Mouse (Mus musculus): ENCODE measurements around the gene Gm11568. TPM values are rescaled to one million over a fixed set of nuclear protein-coding genes. Genes with fewer than 3 reads are reported as not detected.
"Not testable (repeated sequence)": the region's sequence is repeated elsewhere in the genome, so short reads cannot be mapped to it uniquely, and the experiment has no call there.

The Gm11568 gene
- total RNA-seq (2021), result not detected
- long read RNA-seq, experiment 1, result 0 reads
- long read RNA-seq, experiment 2, result 0 reads

GRCm38 (mm10) chr11:99857617-99858016 lies at the start of gene Gm11568:
TSS of gene Gm11568 (plus strand) at chr11:99857917.
- no peak for DNase-seq

GRCm38 (mm10) chr11:99809792-99810191 lies 47.9 kb upstream of the Gm11568 start, which contains the start of gene Krtap4-13:
TSS of gene Krtap4-13 (minus strand) at chr11:99809892.
- not testable (repeated sequence) for DNase-seq

GRCm38 (mm10) chr11:99815566-99815965 lies 42.2 kb upstream of the Gm11568 start, which contains the start of gene Gm11564:
TSS of gene Gm11564 (minus strand) at chr11:99815666.
- not testable (repeated sequence) for DNase-seq

- DNase-seq, result no peak
Observed at GRCm38 (mm10) chr11:99837966-99838365, 19.8 kb upstream of the Gm11568 start, which contains the start of gene 2300003K06Rik. TSS of gene 2300003K06Rik (minus strand) at chr11:99838066.

GRCm38 (mm10) chr11:99842185-99842584 lies 15.5 kb upstream of the Gm11568 start:
- DNase-seq, result no peak

- DNase-seq, result no peak
Observed at GRCm38 (mm10) chr11:99846746-99847145, 11.0 kb upstream of the Gm11568 start.

- DNase-seq, result no peak
Observed at GRCm38 (mm10) chr11:99851508-99851907, 6.2 kb upstream of the Gm11568 start, which contains the start of gene Krtap4-16. TSS of gene Krtap4-16 (minus strand) at chr11:99851608.

- peak; percentile 2 for DNase-seq
Observed at GRCm38 (mm10) chr11:99854121-99854520, 3.6 kb upstream of the Gm11568 start.

GRCm38 (mm10) chr11:99858761-99859160 lies 1.0 kb downstream of the Gm11568 start:
- DNase-seq, result no peak

- not testable (repeated sequence) for DNase-seq
Observed at GRCm38 (mm10) chr11:99864176-99864575, 6.5 kb downstream of the Gm11568 start, which contains the start of gene Gm11559. TSS of gene Gm11559 (plus strand) at chr11:99864476.

- not testable (repeated sequence) for DNase-seq
Observed at GRCm38 (mm10) chr11:99873089-99873488, 15.4 kb downstream of the Gm11568 start, which contains the start of gene Krtap9-1. TSS of gene Krtap9-1 (plus strand) at chr11:99873389.

GRCm38 (mm10) chr11:99878887-99879286 lies 21.2 kb downstream of the Gm11568 start, which contains the start of gene Gm11567:
TSS of gene Gm11567 (plus strand) at chr11:99879187.
- DNase-seq, result not testable (repeated sequence)

GRCm38 (mm10) chr11:99907620-99908019 lies 49.9 kb downstream of the Gm11568 start, which contains the start of gene Krtap31-1:
TSS of gene Krtap31-1 (plus strand) at chr11:99907920.
- no peak for DNase-seq

Other genes with a start within 250 kb of the Gm11568 start
- gene Gm11937, start 247.7 kb upstream of the Gm11568 start, total RNA-seq (2021), result not detected
- not detected for gene Krtap2-4, start 243.1 kb upstream of the Gm11568 start, total RNA-seq (2021)
- not detected for gene Gm11562, start 237.5 kb upstream of the Gm11568 start, total RNA-seq (2021)
- not detected for gene Krtap4-1, start 229.7 kb upstream of the Gm11568 start, total RNA-seq (2021)
- not detected for gene Krtap4-2, start 222.8 kb upstream of the Gm11568 start, total RNA-seq (2021)
- gene Krtap4-7, start 213.8 kb upstream of the Gm11568 start, total RNA-seq (2021), result not detected
- gene Gm11555, start 207.7 kb upstream of the Gm11568 start, total RNA-seq (2021), result not detected
- gene Gm11563, start 199.0 kb upstream of the Gm11568 start, total RNA-seq (2021), result not detected
- gene Krtap4-6, start 192.0 kb upstream of the Gm11568 start, total RNA-seq (2021), result not detected
- not detected for gene Gm14190, start 167.2 kb upstream of the Gm11568 start, total RNA-seq (2021)
- gene Gm14180, start 123.6 kb upstream of the Gm11568 start, total RNA-seq (2021), result not detected
- not detected for gene Gm11595, start 85.0 kb upstream of the Gm11568 start, total RNA-seq (2021)
- gene Krtap4-8, start 77.2 kb upstream of the Gm11568 start, total RNA-seq (2021), result not detected
- not detected for gene Krtap4-9, start 72.7 kb upstream of the Gm11568 start, total RNA-seq (2021)
- gene Gm11596, start 64.5 kb upstream of the Gm11568 start, total RNA-seq (2021), result not detected
- not detected for gene Gm11569, start 59.0 kb upstream of the Gm11568 start, total RNA-seq (2021)
- not detected for gene Gm11554, start 53.5 kb upstream of the Gm11568 start, total RNA-seq (2021)
- gene Krtap4-13, start 48.0 kb upstream of the Gm11568 start, total RNA-seq (2021), result not detected
- gene Gm11564, start 42.3 kb upstream of the Gm11568 start, total RNA-seq (2021), result not detected
- gene 2300003K06Rik, start 19.9 kb upstream of the Gm11568 start, total RNA-seq (2021), result not detected
- gene Krtap4-16, start 6.3 kb upstream of the Gm11568 start, total RNA-seq (2021), result not detected
- gene Gm11559, start 6.6 kb downstream of the Gm11568 start, total RNA-seq (2021), result not detected
- not detected for gene Krtap9-1, start 15.5 kb downstream of the Gm11568 start, total RNA-seq (2021)
- not detected for gene Gm11567, start 21.3 kb downstream of the Gm11568 start, total RNA-seq (2021)
- not detected for gene Krtap31-1, start 50.0 kb downstream of the Gm11568 start, total RNA-seq (2021)
- not detected for gene Gm11565, start 56.8 kb downstream of the Gm11568 start, total RNA-seq (2021)
- not detected for gene Krtap31-2, start 78.4 kb downstream of the Gm11568 start, total RNA-seq (2021)
- not detected for gene Krtap9-5, start 90.6 kb downstream of the Gm11568 start, total RNA-seq (2021)
- not detected for gene Krtap29-1, start 121.1 kb downstream of the Gm11568 start, total RNA-seq (2021)
- gene Krtap16-1, start 128.7 kb downstream of the Gm11568 start, total RNA-seq (2021), result not detected
- gene Krtap17-1, start 136.1 kb downstream of the Gm11568 start, total RNA-seq (2021), result not detected
- not detected for gene Krt33a, start 158.3 kb downstream of the Gm11568 start, total RNA-seq (2021)
- gene Krt33b, start 172.0 kb downstream of the Gm11568 start, total RNA-seq (2021), result not detected
- gene Krt34, start 183.6 kb downstream of the Gm11568 start, total RNA-seq (2021), result not detected
- gene Krt31, start 192.6 kb downstream of the Gm11568 start, total RNA-seq (2021), result not detected
- gene Krt32, start 230.3 kb downstream of the Gm11568 start, total RNA-seq (2021), result not detected
- not detected for gene Krt35, start 238.3 kb downstream of the Gm11568 start, total RNA-seq (2021)
- gene Krt36, start 247.7 kb downstream of the Gm11568 start, total RNA-seq (2021), result under 1 TPM; 0.21 to 0.51 TPM